8 mouse cellular contexts compared by ENCODE assay signal in the genomic region with DNA sequence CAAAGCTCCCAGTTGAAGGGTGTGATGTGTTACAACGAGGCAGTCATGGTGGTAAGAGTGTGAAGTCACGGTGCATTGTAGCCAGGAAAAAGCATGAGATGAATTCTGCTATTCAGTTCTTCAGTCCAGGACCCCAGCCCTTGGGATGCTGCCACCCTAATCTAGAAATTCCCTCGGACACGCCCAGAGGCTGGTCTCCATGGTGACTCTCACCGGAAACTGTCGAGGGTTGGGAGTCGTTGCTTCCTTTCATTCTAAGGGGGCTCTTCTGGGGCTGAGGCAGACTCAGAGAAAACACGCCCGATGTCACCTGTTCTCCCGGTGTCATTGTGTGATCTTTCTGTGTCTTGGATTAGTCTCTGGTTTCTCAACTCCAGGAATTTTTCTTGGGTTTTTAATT. TPM values are rescaled to one million over a fixed set of nuclear protein-coding genes. Genes with fewer than 3 reads are reported as not detected.
DNase-seq lines count a peak whose midpoint lies in the region; ATAC-seq and TF ChIP-seq lines count a peak whose summit lies in the region.

No protein-coding gene starts in this region.

- no peak overlapping the region for H3K4me3 ChIP-seq in left cerebral cortex, adult 2 months
- H3K4me3 ChIP-seq in forebrain, embryonic 10.5 days, result peak overlapping the region; percentile 37
- no peak overlapping the region for H3K4me3 ChIP-seq in limb, embryonic 13.5 days
- no peak overlapping the region for H3K4me3 ChIP-seq in stomach, embryonic 14.5 days (ENCODE audit: low read depth, low read length)

- TF ChIP-seq CTCF in left cerebral cortex, adult 2 months (IDR thresholded peaks at IDR 0.05), result no peak

- intact Hi-C loops in left cerebral cortex, adult 2 months (cut with DNase I), result no loop called here
- intact Hi-C loops in left cerebral cortex, postnatal 36 days (cut with DNase I), result no loop called here

- 11% methylated on average over 10 of the region's 10 CpGs for WGBS in forebrain, embryonic 10.5 days
- 12% methylated on average over 10 of the region's 10 CpGs for WGBS in limb, embryonic 13.5 days
- WGBS in stomach, embryonic 14.5 days, result 11% methylated on average over 10 of the region's 10 CpGs

- peaks cover 7% of the 10 kb centered on the region; the same call in 1 of the 2 replicates for H3K9me3 ChIP-seq in forebrain, embryonic 10.5 days
- no peaks in the 10 kb centered on the region for H3K9me3 ChIP-seq in limb, embryonic 13.5 days
- H3K9me3 ChIP-seq in stomach, embryonic 14.5 days (ENCODE audit: control insufficient read depth, low read depth, low read length), result no peaks in the 10 kb centered on the region

- H3K4me1 ChIP-seq in forebrain, embryonic 10.5 days, result peaks cover 77% of the 10 kb centered on the region
- peaks cover 73% of the 10 kb centered on the region for H3K4me1 ChIP-seq in limb, embryonic 13.5 days
- H3K4me1 ChIP-seq in stomach, embryonic 14.5 days (ENCODE audit: control insufficient read depth, insufficient read depth, low read length), result peaks cover 57% of the 10 kb centered on the region

- peak overlapping the region; percentile 58 for H3K4me2 ChIP-seq in limb, embryonic 13.5 days (replicated peaks)
- H3K4me2 ChIP-seq in stomach, embryonic 14.5 days (replicated peaks; ENCODE audit: low read depth, low read length), result 0 out of 2 replicates have a peak overlapping the region, but pooled peaks have one; percentile 3

- no peak for DNase-seq in left cerebral cortex, adult 2 months (ENCODE audit: extremely low spot score in 1 of 2, low spot score in 2 of 2)
- no peak for DNase-seq in left cerebral cortex, postnatal 36 days (ENCODE audit: low spot score in 2 of 2)
- DNase-seq in forebrain, embryonic 10.5 days (ENCODE audit: extremely low spot score, low spot score), result peak; percentile 43
- DNase-seq in c-Kit-positive CD71-positive TER-119-positive erythroid progenitor cells, embryonic 14.5 days (ENCODE audit: low spot score), result no peak
- DNase-seq in testis, postnatal 10 days (ENCODE audit: low spot score), result no peak
- DNase-seq in kidney, adult 11 months, result no peak

- no peak for ATAC-seq in limb, embryonic 13.5 days (ENCODE audit: low FRiP score, low read depth)
- no peak for ATAC-seq in stomach, embryonic 14.5 days (ENCODE audit: insufficient number of reproducible peaks, insufficient read depth, low FRiP score, low read depth)

- H3K27ac ChIP-seq in left cerebral cortex, adult 2 months, result peak overlapping the region; percentile 57
- peak overlapping the region; percentile 81 for H3K27ac ChIP-seq in forebrain, embryonic 10.5 days
- H3K27ac ChIP-seq in limb, embryonic 13.5 days, result peak overlapping the region; percentile 87; the same call in 1 of the 2 replicates
- peak overlapping the region; percentile 87 for H3K27ac ChIP-seq in stomach, embryonic 14.5 days (ENCODE audit: low read length)

- no peaks in the 10 kb centered on the region for H3K27me3 ChIP-seq in forebrain, embryonic 10.5 days (ENCODE audit: poor library complexity, severe bottlenecking)
- H3K27me3 ChIP-seq in limb, embryonic 13.5 days, result no peaks in the 10 kb centered on the region
- no peaks in the 10 kb centered on the region for H3K27me3 ChIP-seq in stomach, embryonic 14.5 days (ENCODE audit: control insufficient read depth, insufficient read depth, low read length)

- H3K9ac ChIP-seq in limb, embryonic 13.5 days, result no peak overlapping the region
- no peak overlapping the region for H3K9ac ChIP-seq in stomach, embryonic 14.5 days (replicated peaks; ENCODE audit: low read depth, low read length)

- peaks cover 36% of the 10 kb centered on the region for H3K36me3 ChIP-seq in forebrain, embryonic 10.5 days (replicated peaks)
- H3K36me3 ChIP-seq in limb, embryonic 13.5 days, result peaks cover 12% of the 10 kb centered on the region
- no peaks in the 10 kb centered on the region for H3K36me3 ChIP-seq in stomach, embryonic 14.5 days (ENCODE audit: control insufficient read depth, insufficient read depth, low read length)

RNA-seq across cellular contexts. Expression of a gene that starts 15.7 kb away (rescaled TPM):
- total RNA-seq in left cerebral cortex, adult 2 months (2021), result 100 to 1,000 TPM; 268 to 280 TPM
- total RNA-seq in left cerebral cortex, postnatal 36 days (2021), result 100 to 1,000 TPM; 257 to 259 TPM
- polyA plus RNA-seq in forebrain, embryonic 10.5 days (2016; fragmentation: Nextera tagmentation; extraction: Ambion mirVana), result 48.2 and 50.1 TPM in 2 replicates
- 49.0 and 52.7 TPM in 2 replicates for polyA plus RNA-seq in limb, embryonic 13.5 days (2015; fragmentation: Nextera tagmentation; extraction: Ambion mirVana)
- 54.2 and 59.8 TPM in 2 replicates for polyA plus RNA-seq in stomach, embryonic 14.5 days (2014; fragmentation: Nextera tagmentation; extraction: Ambion mirVana)
